Mouse (Mus musculus) ZHBTc4 (cell line): Measurements from ENCODE around the gene Olfr1462.

Experiments used
- DNase-seq: peaks from one replicate; pipeline ENCODE4 v3.0.0-alpha.2; 2011; ENCODE audit warnings: low read depth, low spot score

Gene Olfr1462

DNA sequence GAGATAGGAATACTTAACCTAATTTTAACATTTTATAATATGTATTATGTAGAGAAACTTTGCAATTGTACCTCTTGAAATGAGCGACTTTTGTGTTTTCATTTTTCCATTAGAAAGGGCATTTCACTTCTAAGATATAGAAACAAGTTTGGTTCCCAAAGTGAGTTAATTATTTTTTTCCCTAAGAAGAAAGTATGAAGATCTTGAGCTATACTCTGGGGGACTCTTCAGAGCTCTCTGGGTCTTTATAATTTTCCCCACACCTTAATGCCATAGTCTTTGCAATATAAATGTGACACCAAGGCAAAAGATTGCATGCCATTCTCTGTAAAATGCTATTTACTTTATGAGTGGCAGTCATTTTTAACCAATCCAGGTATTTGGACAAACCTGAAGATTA lies at the start of gene Olfr1462:
Olfr1462 (plus strand) TSS at position 301 of the 400 bp plus-strand sequence.
- DNase-seq = no peak

DNA sequence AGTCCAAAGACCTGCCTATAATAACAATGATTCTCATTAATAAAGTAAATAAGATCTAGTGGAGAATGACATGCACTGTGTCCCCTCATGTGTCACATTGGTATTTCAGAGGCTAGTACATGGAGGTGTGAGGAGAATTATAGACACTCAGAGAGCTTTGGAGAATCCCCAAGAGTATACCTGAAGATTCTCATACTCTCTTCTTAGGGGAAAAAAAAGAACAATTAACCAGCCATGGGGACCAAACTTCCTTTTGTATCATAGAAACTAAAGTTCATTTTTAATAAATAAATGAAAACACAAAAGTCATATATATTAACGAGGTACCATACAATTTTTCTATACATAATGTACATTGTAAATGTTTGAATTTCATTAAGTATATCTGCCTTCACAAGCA lies 36.1 kb upstream of the Olfr1462 start, which contains the start of gene Olfr1459:
Olfr1459 (minus strand) TSS at position 101 of the 400 bp plus-strand sequence.
- DNase-seq = no peak

DNA sequence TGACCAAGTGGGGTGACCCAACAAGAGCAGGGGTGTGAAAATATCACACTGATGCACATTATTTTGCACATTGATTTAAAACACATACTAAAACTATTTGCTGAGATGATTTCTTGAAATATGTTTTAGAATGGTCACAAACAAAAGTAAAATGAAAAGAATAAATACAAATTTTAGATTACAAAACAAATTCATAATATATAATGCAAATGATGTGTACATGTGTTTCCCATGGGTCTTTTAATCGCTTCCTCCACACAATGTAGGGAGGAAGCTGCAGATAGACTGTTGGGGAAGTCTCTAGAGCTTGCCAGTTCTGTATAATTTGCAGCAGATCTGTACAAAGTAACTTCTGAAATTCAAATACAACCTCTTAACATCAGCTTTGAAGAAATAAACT lies 22.8 kb upstream of the Olfr1462 start, which contains the start of gene Olfr1461:
Olfr1461 (plus strand) TSS at position 301 of the 400 bp plus-strand sequence.
- no peak for DNase-seq

DNA sequence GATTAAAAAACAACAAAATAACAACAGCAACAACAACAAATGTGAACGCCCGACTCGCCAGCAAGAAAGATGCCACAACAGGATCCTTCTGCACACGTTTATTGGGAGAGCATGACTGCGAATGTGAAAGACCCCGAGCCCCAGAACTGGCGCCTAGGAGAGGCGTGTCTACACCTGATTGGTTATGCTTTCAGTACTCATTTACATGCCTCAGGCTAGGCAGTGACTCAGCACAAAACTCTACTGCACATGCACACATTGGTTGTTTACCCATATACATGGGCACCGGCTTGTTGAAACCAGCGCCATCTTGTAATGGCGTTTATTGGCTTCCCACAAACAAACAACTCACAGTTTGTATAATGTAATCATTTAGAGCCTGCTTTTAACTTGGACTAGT lies 36.1 kb downstream of the Olfr1462 start:
- peak; percentile 22 for DNase-seq

DNA sequence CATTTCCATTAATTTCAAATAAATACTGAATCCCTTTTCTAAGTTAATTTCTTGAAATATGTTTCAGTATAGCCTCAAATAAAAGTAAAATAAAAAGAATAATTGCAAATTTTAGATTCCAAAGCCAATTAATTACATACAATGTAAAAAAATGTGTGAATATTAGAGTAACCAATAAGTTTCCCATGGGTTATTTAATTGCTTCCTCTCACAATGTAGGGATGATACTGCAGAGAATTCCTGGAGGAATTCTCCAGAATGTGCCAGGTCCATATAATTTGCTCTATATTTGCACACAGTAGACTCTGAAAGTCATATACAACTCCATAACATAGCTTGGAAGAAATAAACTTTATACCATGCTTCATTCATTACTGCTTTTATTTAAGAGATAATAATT lies 45.5 kb downstream of the Olfr1462 start, which contains the start of gene Olfr1463:
Olfr1463 (plus strand) TSS at position 301 of the 400 bp plus-strand sequence.
- DNase-seq = no peak
